Mouse (Mus musculus) kidney, adult 2 months (tissue): Measurements from ENCODE around the gene Fbxo3.

ENCODE experiments used
- CTCF ChIP-seq: fragments of 200-500 bp; conservative IDR thresholded peaks from 2 replicates; pipeline ENCODE4 v1.5.1; 2011; ENCODE audit warnings: low read depth, mild to moderate bottlenecking, control low read depth, low read length, moderate library complexity, mixed read lengths; ENCODE audit not compliant: insufficient read depth, insufficient read length
- POLR2A ChIP-seq: fragments of 200-500 bp; IDR thresholded peaks from one replicate; pipeline ENCODE4 v1.6.1; 2011; ENCODE audit warnings: low read depth, low read length, control low read depth

GRCm38 (mm10) chr2:103992162-103992561, 35.4 kb upstream of the Fbxo3 start:
- TF ChIP-seq POLR2A (no peak), CTCF (no peak)
